Mouse (Mus musculus) neural tube, embryonic 12.5 days (tissue): ENCODE measurements around the gene Rptn. TPM values are rescaled to one million over a fixed set of nuclear protein-coding genes. Genes with fewer than 3 reads are reported as not detected.
"Not testable (repeated sequence)": the region's sequence is repeated elsewhere in the genome, so short reads cannot be mapped to it uniquely, and the experiment has no call there.

Experiments
- ATAC-seq: fragments of 200-750 bp; cut with Nextera tagmentation; 2 replicates; pipeline ENCODE4 v1.8.0; 2017; ENCODE audit warnings: low read depth, mild to moderate bottlenecking, moderate TSS enrichment, moderate library complexity; ENCODE audit not compliant: low FRiP score
- H3K27ac ChIP-seq: fragments of 300-500 bp; sonication (generic); 2 replicates; pipeline ENCODE4 v1.5.1; 2016
- H3K27me3 ChIP-seq: fragments of 300-500 bp; sonication (generic); replicated peaks from 2 replicates; pipeline ENCODE4 v1.6.1; 2016; ENCODE audit warnings: mild to moderate bottlenecking
- H3K36me3 ChIP-seq: fragments of 300-500 bp; sonication (generic); 2 replicates; pipeline ENCODE4 v1.6.1; 2016; ENCODE audit warnings: mild to moderate bottlenecking
- H3K4me1 ChIP-seq: fragments of 300-500 bp; sonication (generic); 2 replicates; pipeline ENCODE4 v1.6.1; 2016
- H3K4me2 ChIP-seq: fragments of 300-500 bp; sonication (generic); replicated peaks from 2 replicates; pipeline ENCODE4 v1.6.1; 2016; ENCODE audit warnings: mild to moderate bottlenecking
- H3K4me3 ChIP-seq: fragments of 300-500 bp; sonication (generic); 2 replicates; pipeline ENCODE4 v1.5.1; 2016
- H3K9ac ChIP-seq: fragments of 300-500 bp; sonication (generic); 2 replicates; pipeline ENCODE4 v1.6.1; 2016; ENCODE audit warnings: mild to moderate bottlenecking
- H3K9me3 ChIP-seq: fragments of 300-500 bp; sonication (generic); 2 replicates; pipeline ENCODE4 v1.6.1; 2016; ENCODE audit warnings: mild to moderate bottlenecking
- WGBS: fragments of 180-500 bp; shearing (Covaris S2); methylation state at CpG from one replicate; pipeline ENCODE4 v1.1.7; 2016; 5-methylcytosine and 5-hydroxymethylcytosine counted together
- microRNA-seq: library from miRNA; unstranded; fragments of <30 nt; microRNA quantifications from one replicate; pipeline ENCODE4, GENCODE M21; 2017
- polyA plus RNA-seq: library from polyadenylated mRNA; unstranded; fragments of >200 nt; fragmentation: Nextera tagmentation; extraction: Ambion mirVana; gene quantifications from 2 replicates; pipeline ENCODE4 v1.2.1, GENCODE M21; 2016

Gene Rptn
- polyA plus RNA-seq, 1 experiment from 2014 or later, result not detected

- Histone ChIP-seq H3K4me2 (no peak overlapping the region), H3K36me3 (no peaks in the 10 kb centered on the region), H3K27ac (no peak overlapping the region), H3K4me3 (no peak overlapping the region), H3K27me3 (no peaks in the 10 kb centered on the region), H3K4me1 (no peaks in the 10 kb centered on the region), H3K9ac (no peak overlapping the region), H3K9me3 (no peaks in the 10 kb centered on the region)
- 38% methylated on average over 3 of the region's 3 CpGs for WGBS
- no peak for ATAC-seq
These were observed 38.2 kb downstream of the Rptn start for GRCm38 (mm10) chr3:93431673-93432072.

- Histone ChIP-seq H3K9me3 (no peaks in the 10 kb centered on the region), H3K4me2 (peak within 1 kb of the TSS; percentile 90), H3K27me3 (peaks cover 30% of the 10 kb centered on the region), H3K9ac (no peak within 1 kb of the TSS), H3K4me3 (no peak within 1 kb of the TSS), H3K4me1 (peaks cover 11% of the 10 kb centered on the region), H3K27ac (no peak within 1 kb of the TSS), H3K36me3 (no peaks in the 10 kb centered on the region)
- 93% methylated on average over 1 of the region's 1 CpGs for WGBS
- ATAC-seq, result no peak
These were observed 48.5 kb downstream of the Rptn start, which contains the start of gene Tchh for GRCm38 (mm10) chr3:93442030-93442429. TSS of gene Tchh (plus strand) at chr3:93442330.

- peaks cover 40% of the 10 kb centered on the region for H3K27me3 ChIP-seq
- no peaks in the 10 kb centered on the region for H3K36me3 ChIP-seq
- no peak overlapping the region for H3K27ac ChIP-seq
- peak overlapping the region; percentile 53 for H3K4me3 ChIP-seq
- no peaks in the 10 kb centered on the region for H3K9me3 ChIP-seq
- H3K9ac ChIP-seq, result peak overlapping the region; percentile 45
- H3K4me2 ChIP-seq, result peak overlapping the region; percentile 90
- no peak for ATAC-seq
- H3K4me1 ChIP-seq, result peaks cover 17% of the 10 kb centered on the region
- WGBS, result under 1% methylated on average over 38 of the region's 38 CpGs
These were observed 50.1 kb downstream of the Rptn start for GRCm38 (mm10) chr3:93443501-93444101.

GRCm38 (mm10) chr3:93444343-93445164, 51.1 kb downstream of the Rptn start:
- Histone ChIP-seq H3K27me3 (peaks cover 40% of the 10 kb centered on the region), H3K9ac (peak overlapping the region; percentile 58), H3K27ac (no peak overlapping the region), H3K4me2 (peak overlapping the region; percentile 90), H3K36me3 (no peaks in the 10 kb centered on the region), H3K9me3 (no peaks in the 10 kb centered on the region), H3K4me1 (peaks cover 17% of the 10 kb centered on the region), H3K4me3 (peak overlapping the region; percentile 53)
- peak; percentile 82 for ATAC-seq
- under 1% methylated on average over 56 of the region's 56 CpGs for WGBS

- WGBS, result under 1% methylated on average over 36 of the region's 36 CpGs
- H3K4me1 ChIP-seq, result peaks cover 17% of the 10 kb centered on the region
- 0 out of 2 replicates have a peak, but pooled peaks have one; percentile 12 for ATAC-seq
- H3K27me3 ChIP-seq, result peaks cover 40% of the 10 kb centered on the region
- peak overlapping the region; percentile 90 for H3K4me2 ChIP-seq
- H3K4me3 ChIP-seq, result peak overlapping the region; percentile 53
- no peak overlapping the region for H3K27ac ChIP-seq
- no peaks in the 10 kb centered on the region for H3K9me3 ChIP-seq
- H3K36me3 ChIP-seq, result no peaks in the 10 kb centered on the region
- peak overlapping the region; percentile 58; the same call in 1 of the 2 replicates for H3K9ac ChIP-seq
These were observed 51.7 kb downstream of the Rptn start for GRCm38 (mm10) chr3:93445165-93445705.

- 1% methylated on average over 54 of the region's 54 CpGs for WGBS
- Histone ChIP-seq H3K4me2 (peak overlapping the region; percentile 90), H3K4me3 (peak overlapping the region; percentile 53), H3K9me3 (no peaks in the 10 kb centered on the region), H3K27ac (no peak overlapping the region), H3K36me3 (no peaks in the 10 kb centered on the region), H3K27me3 (peaks cover 32% of the 10 kb centered on the region), H3K4me1 (peaks cover 17% of the 10 kb centered on the region), H3K9ac (peak overlapping the region; percentile 44)
- ATAC-seq, result no peak
These were observed 52.7 kb downstream of the Rptn start for GRCm38 (mm10) chr3:93446128-93446755.

- peaks cover 30% of the 10 kb centered on the region for H3K27me3 ChIP-seq
- not testable (repeated sequence) for H3K36me3 ChIP-seq, ATAC-seq, H3K9me3 ChIP-seq, H3K27ac ChIP-seq
- H3K4me2 ChIP-seq, result peak overlapping the region; percentile 90
- WGBS, result 1% methylated on average over 32 of the region's 32 CpGs
- peaks cover 17% of the 10 kb centered on the region for H3K4me1 ChIP-seq
- peak overlapping the region; percentile 53 for H3K4me3 ChIP-seq
- H3K9ac ChIP-seq, result peak overlapping the region; percentile 44
These were observed 53.2 kb downstream of the Rptn start for GRCm38 (mm10) chr3:93446756-93447137.

- no peak overlapping the region for H3K27ac ChIP-seq
- peak overlapping the region; percentile 90 for H3K4me2 ChIP-seq
- peaks cover 29% of the 10 kb centered on the region for H3K27me3 ChIP-seq
- H3K4me3 ChIP-seq, result peak overlapping the region; percentile 53
- no peaks in the 10 kb centered on the region for H3K9me3 ChIP-seq
- H3K4me1 ChIP-seq, result peaks cover 17% of the 10 kb centered on the region
- under 1% methylated on average over 59 of the region's 59 CpGs for WGBS
- H3K36me3 ChIP-seq, result no peaks in the 10 kb centered on the region
- H3K9ac ChIP-seq, result peak overlapping the region; percentile 44
- ATAC-seq, result peak; percentile 67
These were observed 53.8 kb downstream of the Rptn start for GRCm38 (mm10) chr3:93447138-93447841.

Small RNAs within 50 kb of the gene (microRNA-seq; reads per million reads assigned to microRNA genes)
- gene Gm22752 (not detected), gene Gm44353 (not detected)

Other genes with a start within 250 kb of the Rptn start
- not detected in 2 replicates for gene Crnn, start 248.9 kb upstream of the Rptn start, polyA plus RNA-seq
- not detected in 2 replicates for gene Flg2, start 196.4 kb upstream of the Rptn start, polyA plus RNA-seq
- gene Flg, start 120.2 kb upstream of the Rptn start, polyA plus RNA-seq, result not detected in 2 replicates
- gene Hrnr, start 74.0 kb upstream of the Rptn start, polyA plus RNA-seq, result not detected in 2 replicates
- 1.6 and 1.9 TPM in 2 replicates for gene Tchh, start 48.6 kb downstream of the Rptn start, polyA plus RNA-seq
- not detected in 2 replicates for gene Tchhl1, start 75.1 kb downstream of the Rptn start, polyA plus RNA-seq
- gene S100a11, start 126.8 kb downstream of the Rptn start, polyA plus RNA-seq, result 324 and 328 TPM in 2 replicates
- gene S100a10, start 161.4 kb downstream of the Rptn start, polyA plus RNA-seq, result 248 and 305 TPM in 2 replicates